Mouse (Mus musculus): ENCODE data around the gene Prc1. TPM values are rescaled to one million over a fixed set of nuclear protein-coding genes. Genes with fewer than 3 reads are reported as not detected.
"Not testable (repeated sequence)": the region's sequence is repeated elsewhere in the genome, so short reads cannot be mapped to it uniquely, and the experiment has no call there.

The Prc1 gene
- total RNA-seq, 2 experiments from 2014 or later = 12.4 to 19.8 TPM

- intact Hi-C loops (cut with DNase I) = no loop called here
Measured at GRCm38 (mm10) chr7:80283226-80283918, 10.9 kb upstream of the Prc1 start.

DNA sequence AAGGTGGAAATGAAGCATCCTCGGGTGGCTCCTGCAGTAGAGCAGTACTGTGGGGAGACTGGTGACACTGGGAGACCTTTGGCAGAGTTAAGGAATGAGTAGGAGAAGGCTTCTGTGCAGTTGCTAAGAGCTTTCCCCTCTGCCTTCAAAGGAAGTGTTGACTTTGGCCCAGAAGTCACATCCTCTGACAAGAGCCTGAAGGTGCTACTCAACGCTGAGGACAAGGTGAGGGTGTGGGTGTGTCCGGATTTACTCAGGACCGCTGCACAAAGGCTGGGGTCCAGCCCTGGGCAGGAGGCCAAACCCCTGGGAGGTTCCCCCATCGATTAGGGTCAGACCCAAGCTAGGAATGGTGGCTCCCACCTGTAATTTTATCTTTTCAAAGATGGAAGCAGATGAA lies 9.9 kb upstream of the Prc1 start:
- DNase-seq = no peak
- intact Hi-C loops (cut with DNase I) = no loop called here

More at GRCm38 (mm10) chr7:80283226-80283918, 10.9 kb upstream of the Prc1 start:
- DNase-seq = no peak

DNA sequence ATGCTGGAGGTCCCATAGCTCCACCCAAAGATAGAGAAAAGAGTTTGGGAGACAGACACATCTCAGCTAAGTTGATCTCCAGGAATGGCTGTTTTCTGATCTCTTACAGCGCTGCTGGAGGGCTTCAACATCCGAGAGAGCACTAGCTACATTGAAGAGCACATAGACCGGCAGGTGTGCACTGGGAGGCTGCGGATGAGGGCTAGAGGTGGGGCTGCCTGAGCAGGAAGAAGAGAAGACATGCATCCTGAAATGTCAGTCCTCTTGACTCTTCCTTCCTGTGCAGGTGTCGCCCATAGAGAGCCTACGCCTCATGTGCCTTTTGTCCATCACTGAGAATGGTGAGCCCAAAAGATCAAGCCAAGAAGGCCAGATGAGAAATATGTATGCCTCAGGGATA lies 8.5 kb upstream of the Prc1 start:
- intact Hi-C loops (cut with DNase I) = no loop called here
- no peak for DNase-seq

DNA sequence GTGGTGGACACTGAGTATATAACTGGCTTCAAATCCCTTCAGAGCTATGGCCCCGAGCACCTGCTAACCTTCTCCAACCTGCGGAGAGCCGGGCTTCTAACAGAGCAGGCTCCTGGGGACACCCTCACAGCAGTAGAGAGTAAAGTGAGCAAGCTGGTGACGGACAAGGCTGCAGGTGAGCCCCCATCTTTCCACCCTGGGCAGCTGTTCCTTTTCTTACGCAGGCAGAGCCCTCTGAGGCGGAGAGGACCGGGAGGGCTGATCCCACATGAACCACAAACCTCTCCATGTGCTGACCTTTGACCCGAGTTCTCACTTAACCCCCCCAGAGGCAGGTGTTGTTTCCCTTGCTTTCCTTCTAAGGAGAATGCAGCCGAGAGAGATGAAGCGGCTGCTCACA lies 6.5 kb upstream of the Prc1 start:
- intact Hi-C loops (cut with DNase I) = no loop called here
- no peak for DNase-seq

- DNase-seq = no peak
- intact Hi-C loops (cut with DNase I) = loop anchor here (2.0 kb wide), 1 partner anchor 30 kb away; the partner anchor contains the start of gene Rccd1
Measured at GRCm38 (mm10) chr7:80294764-80295648, 756 bp downstream of the Prc1 start.

GRCm38 (mm10) chr7:80296462-80296861 lies 2.2 kb downstream of the Prc1 start:
- intact Hi-C loops (cut with DNase I) = no loop called here
- no peak for DNase-seq

DNA sequence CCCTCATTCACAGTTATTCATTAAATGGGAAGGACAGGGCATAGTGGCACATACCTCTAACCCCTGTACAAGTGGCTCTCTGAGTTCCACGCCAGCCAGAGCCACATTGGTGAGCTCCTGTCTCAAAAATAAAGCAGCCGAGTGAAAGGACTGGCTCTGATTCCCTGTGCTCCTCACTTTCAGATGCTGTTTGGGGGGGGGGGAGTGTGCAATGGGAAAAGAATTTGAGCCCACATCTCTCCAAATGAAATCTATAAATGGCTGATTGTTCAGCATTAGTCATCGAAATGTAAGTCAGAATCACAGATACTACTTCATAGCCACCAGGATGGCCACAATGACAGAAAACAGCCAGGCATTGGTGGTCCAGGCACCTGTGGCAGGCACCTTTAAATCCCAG lies 2.8 kb downstream of the Prc1 start:
- no peak for DNase-seq
- intact Hi-C loops (cut with DNase I) = no loop called here

DNA sequence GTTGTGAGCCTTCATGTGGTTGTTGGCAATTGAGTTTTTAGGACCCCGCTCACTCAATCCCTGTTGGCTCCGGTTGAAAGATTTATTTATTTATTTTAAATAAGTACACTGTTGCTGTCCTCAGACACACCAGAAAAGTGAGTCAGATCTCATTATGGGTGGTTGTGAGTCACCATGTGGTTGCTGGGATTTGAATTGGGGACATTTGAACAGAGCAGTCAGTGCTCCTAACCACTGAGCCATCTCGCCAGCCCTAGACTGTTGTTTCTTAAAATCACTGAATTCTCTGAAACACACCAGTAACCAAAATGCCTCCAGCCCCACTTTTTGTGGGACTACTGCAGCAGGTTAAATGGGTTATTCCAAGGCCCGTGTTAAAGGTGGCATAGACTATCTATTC lies 4.5 kb downstream of the Prc1 start:
- no peak for DNase-seq
- intact Hi-C loops (cut with DNase I) = no loop called here

DNA sequence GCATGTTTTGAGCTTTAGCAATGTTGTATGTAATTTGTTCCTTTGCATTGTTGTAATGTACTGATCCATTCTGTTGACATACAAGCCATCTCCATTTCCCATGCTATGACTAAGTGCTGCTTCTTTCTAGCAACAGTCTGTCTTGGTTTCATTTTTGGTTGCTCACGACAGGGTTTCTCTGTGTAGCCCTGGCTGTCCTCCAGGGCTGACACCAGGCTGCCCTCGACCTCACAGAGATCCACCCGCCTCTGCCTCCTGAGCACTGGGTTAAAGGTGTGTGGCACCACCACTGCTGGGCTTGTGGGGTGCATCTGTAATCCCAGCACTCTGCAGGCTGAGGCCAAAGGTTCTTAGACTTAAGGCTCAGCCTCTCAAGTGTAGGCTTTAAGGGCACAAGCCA lies 5.3 kb downstream of the Prc1 start:
- intact Hi-C loops (cut with DNase I) = no loop called here

GRCm38 (mm10) chr7:80301522-80301921 lies 7.3 kb downstream of the Prc1 start:
- intact Hi-C loops (cut with DNase I) = no loop called here
- DNase-seq = no peak

More for the DNA sequence above, 5.3 kb downstream of the Prc1 start:
- no peak for DNase-seq

- DNase-seq = no peak
- intact Hi-C loops (cut with DNase I) = no loop called here
Measured at GRCm38 (mm10) chr7:80307766-80308165, 13.5 kb downstream of the Prc1 start.

GRCm38 (mm10) chr7:80310771-80311170 lies 16.5 kb downstream of the Prc1 start:
- DNase-seq = no peak
- intact Hi-C loops (cut with DNase I) = no loop called here

GRCm38 (mm10) chr7:80315733-80316132 lies 21.5 kb downstream of the Prc1 start:
- DNase-seq = no peak
- intact Hi-C loops (cut with DNase I) = no loop called here

DNA sequence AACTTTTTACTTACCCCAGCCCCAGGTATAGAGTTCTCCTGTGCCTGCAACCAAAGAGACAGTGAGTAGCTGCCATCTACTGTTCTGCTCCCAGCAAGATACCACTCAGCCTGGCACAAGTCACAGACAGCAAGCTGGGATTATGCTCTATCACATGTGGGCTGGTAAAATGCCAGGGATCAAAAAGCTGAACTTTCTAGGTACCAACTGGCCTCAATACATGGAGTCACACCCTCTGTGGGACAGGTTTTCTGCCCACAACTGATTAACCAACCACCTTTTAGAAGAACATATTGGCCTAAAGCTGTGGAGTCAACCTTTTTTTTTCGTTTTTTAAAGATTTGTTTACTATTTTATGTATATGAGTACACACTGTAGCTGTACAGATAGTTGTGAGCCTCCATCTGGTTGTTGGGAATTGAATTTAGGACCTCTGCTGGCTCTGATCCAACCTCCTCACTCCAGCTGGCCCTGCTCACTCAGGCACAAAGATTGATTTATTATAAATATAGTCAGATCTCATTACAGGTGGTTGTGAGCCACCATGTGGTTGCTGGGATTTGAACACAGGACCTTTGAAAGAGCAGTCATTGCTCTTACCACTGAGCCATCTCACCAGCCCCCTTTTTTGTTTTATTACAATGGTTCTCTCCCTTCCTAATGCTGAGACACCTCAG lies 23.3 kb downstream of the Prc1 start:
- DNase-seq = no peak
- intact Hi-C loops (cut with DNase I) = no loop called here

DNA sequence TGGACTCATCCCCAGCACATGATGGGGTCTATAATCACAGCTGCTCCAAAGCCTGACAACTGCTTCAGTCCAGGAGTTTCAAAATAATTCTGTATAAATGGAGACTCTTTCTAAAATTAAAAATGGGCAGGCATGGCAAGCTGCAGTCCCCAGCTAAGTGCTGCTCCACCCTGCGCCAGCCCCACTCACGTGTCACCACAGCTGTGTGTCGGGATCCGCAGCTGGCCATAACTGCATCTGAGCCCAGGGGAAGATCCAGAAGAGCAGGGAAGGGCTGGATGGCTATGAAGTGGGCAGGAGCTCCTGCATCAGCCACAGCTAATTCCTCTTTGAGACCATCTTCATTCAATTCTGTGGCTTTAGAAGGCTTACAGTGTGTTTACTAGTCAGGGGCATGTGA lies 24.4 kb downstream of the Prc1 start:
- no peak for DNase-seq
- intact Hi-C loops (cut with DNase I) = no loop called here

GRCm38 (mm10) chr7:80319846-80320496 lies 25.7 kb downstream of the Prc1 start:
- no peak for DNase-seq
- intact Hi-C loops (cut with DNase I) = no loop called here

DNA sequence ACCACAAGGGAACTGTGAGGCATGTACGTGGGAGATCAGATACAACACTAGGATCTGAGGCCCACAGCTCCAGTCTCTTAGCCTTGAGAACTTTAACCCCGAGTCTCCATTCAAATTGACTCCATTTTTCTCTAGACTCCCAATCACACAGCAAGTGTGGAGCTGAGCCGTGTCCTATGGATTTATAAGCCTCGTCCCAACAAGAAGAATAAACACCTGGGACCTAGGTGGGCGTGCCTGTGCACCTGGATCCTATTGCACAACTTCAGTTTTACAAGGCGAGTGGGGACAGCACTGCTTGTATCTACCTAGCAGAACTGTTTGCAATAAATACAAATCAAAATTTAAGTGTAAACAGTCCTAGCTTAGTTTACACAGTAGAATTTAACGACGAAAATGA lies 29.1 kb downstream of the Prc1 start:
- intact Hi-C loops (cut with DNase I) = no loop called here
- no peak for DNase-seq

GRCm38 (mm10) chr7:80324043-80324815 lies 30.0 kb downstream of the Prc1 start, which contains the start of gene Rccd1:
TSS of gene Rccd1 (minus strand) at chr7:80324454.
- intact Hi-C loops (cut with DNase I) = loop anchor here (2.0 kb wide), 1 partner anchor 29 kb away; the partner anchor contains the start of gene Prc1
- peak; percentile 93 to 95 for DNase-seq

DNA sequence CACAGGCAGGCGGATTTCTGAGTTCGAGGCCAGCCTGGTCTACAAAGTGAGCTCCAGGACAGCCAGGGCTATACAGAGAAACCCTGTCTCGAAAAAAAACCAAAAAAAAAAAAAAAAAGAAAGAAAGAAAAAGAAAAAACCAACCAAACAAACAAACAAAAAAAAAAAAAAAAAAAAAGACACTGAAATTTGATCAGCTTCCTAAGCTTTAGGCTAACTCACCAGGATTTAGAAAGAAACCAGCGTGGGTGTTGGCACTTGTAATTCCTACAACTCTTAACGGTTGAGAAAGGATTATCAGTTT lies 30.5 kb downstream of the Prc1 start:
- intact Hi-C loops (cut with DNase I) = loop anchor here (2.0 kb wide), 1 partner anchor 30 kb away; the partner anchor contains the start of gene Prc1

More for the DNA sequence above, 30.5 kb downstream of the Prc1 start:
- not testable (repeated sequence) for DNase-seq

Measured in heart, postnatal 14 days (tissue).